Mouse (Mus musculus): ENCODE data around the gene U2af1l4. TPM values are rescaled to one million over a fixed set of nuclear protein-coding genes. Genes with fewer than 3 reads are reported as not detected.

The U2af1l4 gene
- polyA plus RNA-seq, 2 experiments from 2014 or later = 46.5 to 62.1 TPM

- ATAC-seq = no peak
These were observed 10.0 kb upstream of the U2af1l4 start for GRCm38 (mm10) chr7:30553021-30553589.

GRCm38 (mm10) chr7:30553810-30554584 is 9.1 kb upstream of the U2af1l4 start:
- ATAC-seq = no peak

GRCm38 (mm10) chr7:30556894-30557536 is 6.1 kb upstream of the U2af1l4 start:
- ATAC-seq = no peak

- no peak for ATAC-seq
These were observed 5.1 kb upstream of the U2af1l4 start for GRCm38 (mm10) chr7:30557901-30558514.

- no peak for ATAC-seq
These were observed 4.3 kb upstream of the U2af1l4 start for GRCm38 (mm10) chr7:30558656-30559442.

GRCm38 (mm10) chr7:30559443-30559954 is 3.6 kb upstream of the U2af1l4 start, which contains the start of gene Lin37:
TSS of gene Lin37 (minus strand) at chr7:30559838.
- peak; percentile 76 for ATAC-seq

GRCm38 (mm10) chr7:30560296-30560695 is 2.8 kb upstream of the U2af1l4 start:
- no peak for ATAC-seq

- no peak for ATAC-seq
These were observed 480 bp upstream of the U2af1l4 start for GRCm38 (mm10) chr7:30562526-30563116.

GRCm38 (mm10) chr7:30563906-30564280 is 792 bp downstream of the U2af1l4 start:
- ATAC-seq = peak; percentile 57

- ATAC-seq = peak; percentile 50
These were observed 2.0 kb downstream of the U2af1l4 start, which contains the start of gene Igflr1 for GRCm38 (mm10) chr7:30564970-30565571. TSS of gene Igflr1 (plus strand) at chr7:30565427.

- ATAC-seq = no peak
These were observed 2.9 kb downstream of the U2af1l4 start for GRCm38 (mm10) chr7:30566033-30566432.

- no peak for ATAC-seq
These were observed 4.5 kb downstream of the U2af1l4 start for GRCm38 (mm10) chr7:30567555-30567954.

- ATAC-seq = no peak
These were observed 9.3 kb downstream of the U2af1l4 start for GRCm38 (mm10) chr7:30572389-30572788.

GRCm38 (mm10) chr7:30572969-30573368 is 9.9 kb downstream of the U2af1l4 start:
- ATAC-seq = no peak

GRCm38 (mm10) chr7:30579950-30580349 is 16.8 kb downstream of the U2af1l4 start:
- no peak for ATAC-seq

GRCm38 (mm10) chr7:30581547-30581946 is 18.4 kb downstream of the U2af1l4 start:
- no peak for ATAC-seq

GRCm38 (mm10) chr7:30584339-30584738 is 21.2 kb downstream of the U2af1l4 start:
- no peak for ATAC-seq

- ATAC-seq = no peak
These were observed 22.1 kb downstream of the U2af1l4 start for GRCm38 (mm10) chr7:30585170-30585569.

- ATAC-seq = no peak
These were observed 23.4 kb downstream of the U2af1l4 start for GRCm38 (mm10) chr7:30586455-30587020.

GRCm38 (mm10) chr7:30587842-30588667 is 25.0 kb downstream of the U2af1l4 start:
- ATAC-seq = peak; percentile 30
